Mouse (Mus musculus): ENCODE results near the gene Mybphl.

DNA sequence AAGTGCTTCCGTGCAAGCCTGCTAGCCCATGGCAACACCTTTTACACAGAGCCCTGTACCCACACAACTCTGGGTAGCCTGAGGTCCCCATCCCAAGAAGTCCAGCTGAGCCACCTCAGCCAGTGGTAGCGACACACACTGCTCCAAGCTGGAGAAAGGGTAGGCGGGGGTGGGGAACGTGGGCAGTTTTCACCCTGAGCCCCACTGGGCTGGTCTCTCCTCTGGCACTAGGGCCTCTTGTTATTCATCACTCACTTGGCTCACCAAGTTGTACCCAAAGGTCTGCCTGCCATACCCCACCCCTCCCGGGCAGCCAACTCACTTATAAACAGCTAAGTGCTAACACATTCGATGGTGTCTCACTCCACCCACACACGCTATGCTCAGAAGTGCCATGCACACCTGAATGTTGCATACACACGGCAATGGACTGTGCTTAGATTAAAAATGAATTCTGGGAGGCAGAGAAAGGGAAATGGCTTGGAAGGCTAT, 43.9 kb downstream of the Mybphl start:
- TF ChIP-seq CTCF (IDR thresholded peaks at IDR 0.05; ENCODE audit: low read depth, low read length): no peak
- TF ChIP-seq TAL1 (conservative IDR thresholded peaks at IDR 0.05; ENCODE audit: low read depth, low read length): no peak
- no peak for TF ChIP-seq GATA1 (IDR thresholded peaks at IDR 0.05; ENCODE audit: borderline replicate concordance, low read length)
- TF ChIP-seq POLR2AphosphoS5 (IDR thresholded peaks at IDR 0.05; ENCODE audit: insufficient replicate concordance, low read depth, low read length): no peak

Data from G1E (cell line).